Mouse (Mus musculus) ES-Bruce4 (cell line): Measurements from ENCODE around the gene Ch25h. TPM values are rescaled to one million over a fixed set of nuclear protein-coding genes. Genes with fewer than 3 reads are reported as not detected.

ENCODE experiments used
- H3K27ac ChIP-seq: 2 replicates; pipeline ENCODE4 v1.5.1; 2012; ENCODE audit warnings: low read length, inconsistent platforms; ENCODE audit not compliant: insufficient read depth
- H3K27me3 ChIP-seq: 2 replicates; pipeline ENCODE4 v1.6.1; 2012; ENCODE audit warnings: mild to moderate bottlenecking, low read length, inconsistent platforms; ENCODE audit not compliant: control insufficient read depth, poor library complexity, insufficient read depth, severe bottlenecking
- H3K36me3 ChIP-seq: 2 replicates; pipeline ENCODE4 v1.6.1; 2012; ENCODE audit warnings: inconsistent platforms, mild to moderate bottlenecking, low read length, moderate library complexity; ENCODE audit not compliant: control insufficient read depth, poor library complexity, insufficient read depth, severe bottlenecking
- H3K4me1 ChIP-seq: one replicate; pipeline ENCODE4 v1.8.1; 2011; ENCODE audit warnings: low read length; ENCODE audit not compliant: control insufficient read depth, insufficient read depth
- H3K4me3 ChIP-seq: 2 replicates; pipeline ENCODE4 v1.5.1; 2011; ENCODE audit warnings: low read depth, mild to moderate bottlenecking, low read length
- H3K9ac ChIP-seq: 2 replicates; pipeline ENCODE4 v1.6.1; 2012; ENCODE audit warnings: low read depth, mild to moderate bottlenecking, inconsistent platforms; ENCODE audit not compliant: poor library complexity, severe bottlenecking
- H3K9me3 ChIP-seq: replicated peaks from 2 replicates; pipeline ENCODE4 v1.6.1; 2012; ENCODE audit warnings: mild to moderate bottlenecking, low read length, inconsistent platforms; ENCODE audit not compliant: control insufficient read depth, poor library complexity, insufficient read depth, severe bottlenecking
- CTCF ChIP-seq: IDR thresholded peaks from one replicate; pipeline ENCODE4 v1.8.1; 2011; ENCODE audit warnings: low read depth, low read length
- EP300 ChIP-seq: IDR thresholded peaks from 2 replicates; pipeline ENCODE4 v1.6.1; 2011; ENCODE audit warnings: low read depth, low read length; ENCODE audit not compliant: insufficient read depth
- POLR2A ChIP-seq: IDR thresholded peaks from one replicate; pipeline ENCODE4 v1.8.1; 2011; ENCODE audit warnings: low read length; ENCODE audit not compliant: insufficient read depth
- polyA plus RNA-seq: library from polyadenylated mRNA; stranded (reverse); fragments of >200 nt; gene quantifications from 2 replicates; pipeline ENCODE4 v1.2.4, GENCODE M21; 2011; ENCODE audit warnings: low read depth; ENCODE audit not compliant: missing spikeins, insufficient read depth, insufficient read length

The Ch25h gene
- polyA plus RNA-seq, 1 experiment, result not detected

DNA sequence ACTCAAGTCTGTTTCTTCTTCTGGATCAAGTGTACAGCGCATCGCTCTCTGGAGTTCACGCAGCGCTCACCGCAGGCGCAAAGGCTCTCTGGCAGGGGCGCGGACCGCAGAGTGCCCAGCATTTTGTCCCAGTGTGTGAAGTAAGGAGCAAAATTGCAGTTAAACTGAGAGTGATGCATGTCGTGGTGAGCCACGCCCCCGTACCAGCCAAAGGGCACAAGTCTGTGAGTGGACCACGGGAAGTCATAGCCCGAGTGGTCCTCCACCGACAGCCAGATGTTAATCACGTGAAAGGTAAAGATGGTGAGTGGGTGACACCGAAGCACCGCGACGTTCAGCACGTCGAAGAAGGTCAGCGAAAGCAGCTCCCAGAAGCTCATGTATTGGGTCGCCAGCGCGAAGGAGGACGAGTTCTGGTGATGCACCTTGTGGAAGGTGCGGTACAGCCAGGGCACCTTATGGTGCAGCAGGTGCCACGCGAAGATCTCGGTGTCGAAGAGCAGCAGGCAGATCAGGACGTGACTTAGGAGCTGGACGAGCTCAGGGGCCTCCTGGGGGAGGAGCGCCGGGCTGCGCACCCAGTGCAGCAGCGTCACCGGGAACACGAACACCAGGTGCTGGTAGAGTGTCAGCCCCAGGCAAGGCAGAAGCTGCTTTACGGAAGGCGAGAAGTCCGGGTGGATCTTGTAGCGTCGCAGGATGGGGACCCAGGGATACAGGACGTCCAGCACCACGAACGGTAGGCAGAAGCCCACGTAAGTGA is 555 bp downstream of the Ch25h start:
- Histone ChIP-seq H3K9ac (no peak overlapping the region), H3K4me1 (no peaks in the 10 kb centered on the region), H3K4me3 (peak overlapping the region; percentile 66), H3K36me3 (no peaks in the 10 kb centered on the region), H3K27ac (no peak overlapping the region), H3K9me3 (no peaks in the 10 kb centered on the region), H3K27me3 (peaks cover 2% of the 10 kb centered on the region; the same call in 1 of the 2 replicates)
- TF ChIP-seq CTCF (no peak), EP300 (no peak), POLR2A (no peak)

DNA sequence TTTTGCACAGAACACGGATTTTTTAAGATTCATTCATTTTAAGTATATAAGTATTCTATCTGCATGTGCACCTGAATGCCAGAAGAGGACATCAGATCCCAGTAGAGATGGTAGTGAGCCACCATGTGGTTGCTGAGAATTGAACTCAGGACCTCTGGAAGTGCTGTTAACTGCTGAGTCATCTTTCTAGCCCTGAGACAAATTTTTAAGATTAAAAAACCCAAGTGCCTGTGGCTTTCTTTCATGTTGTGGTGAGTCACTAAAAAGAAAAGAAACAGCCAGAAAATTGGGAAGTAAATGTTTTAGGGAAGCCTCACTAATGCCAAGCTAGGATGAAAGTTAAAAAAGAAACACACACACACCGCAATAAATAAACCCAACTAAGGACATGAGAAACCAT is 3.3 kb downstream of the Ch25h start:
- H3K9ac ChIP-seq, result no peak overlapping the region
- H3K4me3 ChIP-seq, result no peak overlapping the region
- no peaks in the 10 kb centered on the region for H3K36me3 ChIP-seq
- no peaks in the 10 kb centered on the region for H3K9me3 ChIP-seq
- no peaks in the 10 kb centered on the region for H3K4me1 ChIP-seq
- H3K27ac ChIP-seq, result no peak overlapping the region
- H3K27me3 ChIP-seq, result peaks cover 2% of the 10 kb centered on the region; the same call in 1 of the 2 replicates
- TF ChIP-seq CTCF, result no peak
- no peak for TF ChIP-seq POLR2A
- no peak for TF ChIP-seq EP300

DNA sequence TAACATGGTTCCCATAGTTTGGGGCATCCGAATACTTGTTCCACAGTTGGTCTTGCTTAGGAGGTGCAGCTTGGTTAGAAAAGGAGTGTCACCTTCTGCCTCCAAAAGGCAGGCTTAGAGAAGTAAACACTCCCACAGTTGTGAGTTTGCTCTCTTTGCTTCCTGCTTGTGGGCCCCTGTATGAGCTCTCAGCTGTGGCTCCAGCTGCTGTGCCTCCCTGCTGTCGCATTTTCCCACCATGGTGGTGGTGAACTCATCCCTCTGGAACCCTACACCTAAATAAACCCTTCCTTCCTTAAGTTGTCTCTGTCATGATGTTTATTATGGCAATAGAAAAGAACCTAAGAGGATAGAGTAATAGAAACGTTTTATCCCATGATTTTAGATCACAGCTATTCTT is 6.2 kb downstream of the Ch25h start:
- Histone ChIP-seq H3K9me3 (no peaks in the 10 kb centered on the region), H3K36me3 (no peaks in the 10 kb centered on the region), H3K27ac (no peak overlapping the region), H3K4me1 (no peaks in the 10 kb centered on the region), H3K27me3 (peaks cover 2% of the 10 kb centered on the region; the same call in 1 of the 2 replicates), H3K9ac (no peak overlapping the region), H3K4me3 (no peak overlapping the region)
- no peak for TF ChIP-seq CTCF
- no peak for TF ChIP-seq EP300
- TF ChIP-seq POLR2A, result no peak

DNA sequence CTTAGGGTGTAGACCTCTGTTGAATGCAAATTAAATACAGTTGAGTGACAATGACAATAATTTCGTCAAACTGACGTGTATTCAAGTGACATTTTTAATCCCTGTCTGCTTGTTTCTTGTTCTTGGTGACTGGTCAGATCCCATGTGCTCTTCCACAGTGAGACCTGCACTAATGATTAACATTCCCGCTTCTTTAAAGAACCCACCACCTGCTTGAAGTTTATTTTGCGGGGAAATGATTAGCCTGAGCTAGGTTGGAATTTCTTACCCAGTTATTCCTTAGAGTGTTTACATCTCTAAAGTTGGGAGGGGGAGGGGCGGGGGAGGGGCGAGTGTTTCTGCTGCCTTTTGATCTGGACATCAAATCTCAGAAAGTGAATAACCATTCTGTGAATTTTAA is 6.7 kb downstream of the Ch25h start:
- Histone ChIP-seq H3K9ac (no peak overlapping the region), H3K27me3 (no peaks in the 10 kb centered on the region)
- TF ChIP-seq CTCF (no peak), EP300 (no peak), POLR2A (no peak)

DNA sequence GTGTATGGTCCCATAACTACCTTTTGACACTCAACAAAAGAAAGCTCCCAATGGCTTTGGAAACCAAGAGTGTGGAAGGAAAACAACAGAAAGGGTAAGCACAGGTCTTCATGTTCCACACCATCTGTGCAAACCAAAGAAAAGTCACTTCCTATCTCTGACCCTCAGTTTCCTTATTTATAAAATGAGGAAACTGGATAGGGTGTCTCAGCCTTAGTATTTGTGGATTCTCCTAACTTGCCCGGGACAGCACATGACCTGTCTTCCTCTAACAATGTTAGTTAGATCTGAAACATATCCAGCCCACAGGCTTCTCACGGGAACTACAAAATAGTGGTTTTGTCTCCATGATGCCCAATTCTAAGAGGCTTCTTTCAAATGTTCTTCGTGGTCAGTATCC is 10.5 kb downstream of the Ch25h start:
- TF ChIP-seq CTCF (no peak), EP300 (no peak), POLR2A (no peak)
- Histone ChIP-seq H3K9ac (no peak overlapping the region), H3K9me3 (no peaks in the 10 kb centered on the region), H3K4me1 (no peaks in the 10 kb centered on the region), H3K27me3 (no peaks in the 10 kb centered on the region), H3K36me3 (no peaks in the 10 kb centered on the region), H3K4me3 (no peak overlapping the region), H3K27ac (no peak overlapping the region)

More for the DNA sequence above, 6.7 kb downstream of the Ch25h start:
- Histone ChIP-seq H3K4me3 (no peak overlapping the region), H3K9me3 (no peaks in the 10 kb centered on the region), H3K36me3 (no peaks in the 10 kb centered on the region), H3K4me1 (no peaks in the 10 kb centered on the region), H3K27ac (no peak overlapping the region)

DNA sequence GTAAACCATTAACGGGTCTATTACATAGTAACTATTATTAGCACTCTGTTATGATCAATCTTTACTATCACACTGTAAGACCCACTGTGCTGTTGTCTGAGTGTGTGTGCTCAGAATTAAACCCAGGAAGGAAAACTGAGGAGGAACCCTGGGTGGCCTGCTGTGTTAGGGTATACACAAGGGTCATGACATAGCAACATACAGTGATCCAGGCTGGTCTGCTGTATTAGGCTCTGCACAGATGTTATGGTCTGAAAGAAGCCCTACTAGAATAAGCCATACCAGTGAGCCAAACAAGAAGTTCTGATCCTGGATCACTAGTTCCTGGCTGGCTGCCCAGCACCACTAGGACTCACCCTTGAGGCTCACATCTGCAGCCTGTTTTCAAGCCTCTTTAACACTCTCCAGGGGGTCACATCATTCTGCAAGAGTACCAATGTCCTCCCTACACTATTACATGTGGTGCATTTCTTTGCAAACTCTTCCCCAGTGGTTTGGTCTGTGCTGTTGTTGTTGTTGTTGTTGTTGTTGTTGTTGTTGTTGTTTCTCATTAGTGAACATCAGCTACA is 13.4 kb downstream of the Ch25h start:
- TF ChIP-seq CTCF (no peak), POLR2A (no peak), EP300 (no peak)
- Histone ChIP-seq H3K4me1 (no peaks in the 10 kb centered on the region), H3K9me3 (no peaks in the 10 kb centered on the region), H3K36me3 (no peaks in the 10 kb centered on the region), H3K9ac (no peak overlapping the region), H3K4me3 (no peak overlapping the region), H3K27ac (no peak overlapping the region), H3K27me3 (no peaks in the 10 kb centered on the region)
